Mouse (Mus musculus) kidney, adult 18-20 months (tissue): ENCODE results near the gene Cbln3.

ENCODE experiments used
- DNase-seq: peaks from one replicate; pipeline ENCODE4 v3.0.0; 2021

The Cbln3 gene

DNA sequence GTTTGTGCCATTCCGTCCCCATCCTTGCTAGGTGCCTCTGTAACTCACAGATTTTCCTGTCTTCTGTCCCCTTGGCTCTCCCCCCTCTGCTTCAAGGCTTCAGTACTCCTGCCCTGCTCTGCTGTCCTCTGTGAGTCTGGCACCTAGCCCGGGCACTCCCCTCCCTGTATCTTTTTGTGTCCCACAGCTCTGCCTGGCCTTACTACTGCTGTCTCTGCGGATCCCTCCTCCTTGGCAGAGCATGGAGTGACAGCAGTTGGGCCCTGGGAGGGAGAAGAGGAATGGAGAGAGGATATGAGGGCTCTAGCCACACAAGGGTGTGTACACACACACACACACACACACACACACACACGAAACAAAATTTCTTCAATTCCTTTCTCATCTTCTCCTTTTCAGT lies at the start of gene Cbln3:
Cbln3 (minus strand) TSS at position 227 of the 400 bp plus-strand sequence.
- DNase-seq: peak; percentile 66

DNA sequence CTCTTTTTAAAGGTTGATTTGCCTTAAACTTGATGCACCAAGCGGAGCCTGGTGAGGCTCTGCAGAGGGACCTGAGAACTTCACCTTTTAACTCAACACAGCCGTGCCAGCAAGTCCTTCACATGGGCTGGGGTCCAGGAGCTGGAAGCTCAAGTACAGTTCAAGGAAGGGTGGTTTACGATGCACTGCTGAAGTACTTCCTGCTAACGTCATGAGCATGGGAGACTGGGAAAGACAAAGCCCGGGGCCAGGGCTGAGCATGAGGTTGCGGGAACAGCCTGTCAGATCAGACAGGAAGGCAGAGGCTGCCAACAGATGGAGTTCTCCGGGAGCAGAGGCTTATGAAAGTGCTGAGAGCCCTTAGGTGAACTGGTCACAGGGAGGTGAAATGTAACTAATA lies 49.4 kb upstream of the Cbln3 start:
- DNase-seq: peak; percentile 6

DNA sequence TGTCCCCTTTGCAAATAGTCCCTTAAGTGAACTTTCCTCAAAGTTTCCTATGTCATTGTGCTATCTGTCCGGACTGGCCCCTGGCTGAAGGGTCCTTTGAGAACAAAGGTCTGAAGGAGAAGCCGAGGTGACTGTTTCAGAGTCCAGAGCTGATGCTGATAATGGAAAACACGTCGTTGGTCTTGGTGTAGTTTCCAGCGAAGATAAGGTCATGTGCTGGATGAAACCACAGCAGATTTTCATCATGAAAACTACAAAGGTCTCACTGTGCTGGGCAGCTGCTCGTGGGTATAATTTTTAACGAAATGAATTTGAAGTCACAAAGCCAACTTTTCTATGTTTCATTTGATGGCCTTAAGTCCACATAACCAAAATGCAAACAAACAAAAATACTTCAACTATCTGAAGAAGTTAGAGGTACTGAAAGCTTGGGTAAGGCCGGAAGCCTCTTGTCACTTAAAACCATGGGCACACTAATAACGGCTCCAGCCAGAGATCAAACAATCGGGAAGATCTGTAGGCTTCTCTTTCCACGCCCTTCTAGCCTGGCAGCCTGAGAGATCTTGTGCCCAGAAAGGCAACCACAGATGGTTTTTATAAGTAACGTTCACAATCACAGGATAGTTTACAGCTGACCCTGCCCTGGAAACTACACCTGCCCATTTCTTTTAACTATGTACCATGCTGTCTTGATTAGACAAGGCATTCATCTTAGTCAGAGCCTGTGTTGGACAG lies 45.2 kb upstream of the Cbln3 start:
- DNase-seq: no peak

DNA sequence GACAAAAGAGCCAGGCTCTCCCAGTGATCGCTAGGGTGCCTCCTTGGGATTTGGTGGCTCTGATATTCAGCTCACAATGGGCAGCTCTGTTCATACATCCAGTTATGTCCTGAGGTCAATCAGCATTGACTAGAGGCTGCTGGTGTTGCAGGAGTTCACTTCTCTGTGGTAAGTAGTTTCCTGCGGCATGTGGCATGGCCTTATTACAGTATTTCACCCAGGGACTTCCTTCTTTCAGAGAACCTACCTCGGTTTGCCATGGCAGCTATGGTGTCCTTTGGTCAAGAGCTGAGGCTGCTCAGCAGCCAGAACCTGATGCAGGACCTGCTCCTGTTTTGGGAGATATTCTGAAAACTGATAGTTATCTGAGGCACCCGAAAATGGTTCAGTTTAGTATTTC lies 42.7 kb upstream of the Cbln3 start:
- DNase-seq: no peak

DNA sequence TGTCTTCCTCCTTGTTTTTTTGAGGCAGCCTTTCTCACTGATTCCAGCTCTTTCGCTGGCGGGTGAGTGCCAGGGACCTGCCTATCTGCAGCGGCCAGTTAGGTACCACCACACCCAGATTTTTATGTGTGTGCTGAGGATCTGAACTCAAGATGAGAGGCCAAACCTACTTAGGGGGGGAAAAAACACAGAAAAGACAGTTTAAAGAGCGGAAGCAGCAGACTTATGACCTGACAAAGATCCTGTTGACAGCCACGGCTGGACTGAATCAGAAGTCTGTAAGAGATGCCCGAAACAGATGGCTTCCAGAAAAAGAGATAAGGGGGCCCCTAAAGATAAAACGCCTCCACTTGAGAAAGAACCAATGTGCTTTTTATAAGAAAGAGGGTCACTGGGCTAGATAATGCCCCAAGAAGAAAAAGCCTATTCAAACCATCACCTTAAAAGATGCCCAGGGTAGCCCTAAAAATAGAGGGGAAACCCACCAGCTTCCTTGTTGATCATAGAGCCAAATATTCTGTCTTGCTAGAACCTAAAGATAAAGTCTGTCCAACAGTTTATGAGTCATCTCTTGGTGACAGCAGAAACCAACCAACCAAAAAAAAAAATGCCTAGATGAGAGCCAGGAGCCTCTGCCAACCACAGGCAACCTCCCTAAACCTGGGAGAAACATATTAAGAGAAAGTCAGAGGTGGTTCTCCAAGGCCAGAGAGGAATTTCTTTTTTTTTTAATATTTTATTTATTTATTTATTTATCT lies 38.5 kb upstream of the Cbln3 start:
- no peak for DNase-seq

DNA sequence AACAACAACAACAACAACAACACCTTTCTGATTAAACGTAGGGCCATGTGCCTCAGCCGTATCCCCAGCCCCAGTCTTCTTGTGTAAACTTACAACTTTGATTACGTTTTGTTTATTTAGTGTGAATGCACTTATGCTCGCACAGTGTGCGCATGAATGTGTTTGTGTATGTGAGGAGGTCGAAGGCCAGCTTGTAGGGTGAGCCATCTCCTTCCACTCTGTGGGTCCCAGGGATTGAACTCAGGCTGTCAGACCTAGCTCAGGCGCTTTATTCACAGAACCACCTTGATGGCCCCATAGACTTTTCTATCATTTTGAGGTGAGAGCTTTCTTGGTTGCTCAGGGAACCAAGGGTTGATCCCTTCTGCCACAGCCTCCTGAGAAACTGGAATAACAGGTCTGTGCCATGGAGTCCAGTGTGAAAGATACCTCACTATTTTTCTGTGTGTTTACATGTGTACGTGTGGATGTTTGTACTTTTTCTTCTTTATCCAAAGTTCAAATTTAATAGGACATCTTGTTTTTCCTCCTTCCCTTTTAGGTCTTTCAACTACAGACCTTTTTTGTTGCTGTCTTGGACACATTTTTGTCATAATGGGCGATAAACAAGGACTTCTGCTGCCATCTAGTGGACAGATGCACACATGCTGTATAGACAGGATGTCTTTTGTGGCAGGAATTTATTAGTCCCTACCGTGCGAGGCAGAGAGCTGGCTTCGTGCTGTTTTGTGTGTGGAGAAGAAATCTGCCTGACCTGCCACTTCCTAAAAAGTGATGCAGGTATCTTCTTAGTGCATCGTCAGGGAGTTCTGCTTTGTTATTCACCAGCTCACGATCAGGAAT lies 34.3 kb upstream of the Cbln3 start:
- peak; percentile 66 for DNase-seq

DNA sequence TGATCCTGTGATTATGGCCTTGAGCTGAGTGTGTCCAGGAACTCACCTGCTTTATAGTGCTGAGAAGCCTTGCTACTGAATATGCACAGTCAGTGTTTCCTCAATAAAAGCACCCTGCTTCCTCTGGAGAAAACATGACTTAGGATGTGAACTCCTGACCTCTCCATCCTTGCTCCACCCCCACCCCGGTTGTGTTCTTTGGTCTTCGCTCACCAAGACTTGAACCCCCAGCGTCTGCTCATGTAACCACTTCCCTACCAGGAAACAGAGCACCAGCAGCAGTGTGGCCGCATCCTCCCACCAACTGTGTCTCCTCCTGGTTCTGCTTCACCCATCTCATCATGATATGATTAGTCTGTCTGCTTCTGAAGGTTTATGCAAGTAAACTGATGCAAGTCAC lies 29.2 kb upstream of the Cbln3 start:
- DNase-seq: no peak

DNA sequence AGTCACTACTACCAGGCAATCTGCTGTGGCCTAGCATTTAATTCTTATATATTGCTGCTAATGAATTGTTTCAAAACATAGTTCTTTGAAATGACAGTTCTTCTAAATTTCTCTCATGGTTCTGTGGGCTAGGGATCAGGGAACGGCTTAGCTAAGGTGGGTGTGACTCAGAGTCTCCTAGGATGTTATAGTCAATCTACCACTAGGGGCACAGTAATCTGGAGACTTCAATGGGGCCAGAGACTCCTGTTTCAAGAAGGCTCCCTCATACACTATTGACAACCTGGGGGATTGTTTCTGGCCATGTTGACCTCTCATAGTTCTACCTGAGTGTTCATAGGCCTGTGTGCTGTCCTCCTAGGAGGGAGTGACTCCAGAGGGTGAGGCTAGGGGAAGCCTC lies 21.3 kb upstream of the Cbln3 start:
- no peak for DNase-seq

DNA sequence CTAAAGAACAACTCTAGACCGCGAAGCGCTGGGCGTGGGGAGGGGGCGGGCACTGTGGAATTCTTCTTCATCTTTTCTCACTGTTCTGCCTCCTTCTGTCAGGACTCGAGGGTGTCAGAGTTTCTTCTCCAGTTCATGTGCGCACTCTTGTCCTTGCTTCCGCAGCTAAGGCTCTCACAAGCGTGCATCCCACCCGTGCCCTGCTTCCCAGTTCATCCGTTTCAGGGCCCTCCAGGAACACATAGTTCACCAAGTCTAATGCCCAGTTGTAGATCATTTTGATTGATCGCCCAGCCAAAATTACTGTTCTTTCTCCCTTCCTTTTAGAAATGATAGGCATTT lies 16.2 kb upstream of the Cbln3 start:
- no peak for DNase-seq

DNA sequence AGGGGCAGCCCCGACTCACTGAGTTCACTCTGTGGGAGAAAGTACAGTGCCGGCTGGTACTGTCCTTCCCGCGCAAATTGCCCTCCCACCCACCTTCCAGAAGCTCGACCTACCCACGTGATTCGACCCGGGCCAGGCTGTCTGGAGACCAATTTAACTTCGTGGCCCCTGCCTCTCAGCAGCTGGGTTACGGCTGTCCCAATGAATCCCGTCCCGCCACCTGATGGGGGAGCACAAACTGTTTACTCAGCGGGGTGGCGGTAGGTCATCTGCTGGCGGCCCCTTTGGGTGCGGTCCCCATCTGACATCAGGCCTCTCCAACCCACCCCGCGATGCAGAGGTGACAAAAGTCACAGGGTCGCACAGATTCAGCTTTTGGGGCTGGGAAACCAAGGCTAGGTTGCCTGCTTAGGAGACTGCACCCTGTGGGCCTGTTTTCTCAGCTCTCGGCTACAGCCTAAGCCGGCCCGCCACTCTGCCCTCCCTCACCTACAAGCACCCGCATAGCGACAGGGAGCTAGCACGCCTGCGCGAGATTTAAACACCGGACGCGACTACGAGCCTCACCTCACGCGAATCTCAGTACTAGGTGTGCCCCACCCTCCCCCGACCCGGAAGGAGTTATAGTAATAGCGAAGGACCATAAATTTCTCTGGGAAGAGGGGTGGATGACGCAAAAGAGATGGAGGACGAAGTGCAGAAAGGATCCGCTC lies 15.7 kb upstream of the Cbln3 start, which contains the start of gene Sdr39u1:
Sdr39u1 (minus strand) TSS at position 593 of the 713 bp plus-strand sequence.
- peak; percentile 83 for DNase-seq

DNA sequence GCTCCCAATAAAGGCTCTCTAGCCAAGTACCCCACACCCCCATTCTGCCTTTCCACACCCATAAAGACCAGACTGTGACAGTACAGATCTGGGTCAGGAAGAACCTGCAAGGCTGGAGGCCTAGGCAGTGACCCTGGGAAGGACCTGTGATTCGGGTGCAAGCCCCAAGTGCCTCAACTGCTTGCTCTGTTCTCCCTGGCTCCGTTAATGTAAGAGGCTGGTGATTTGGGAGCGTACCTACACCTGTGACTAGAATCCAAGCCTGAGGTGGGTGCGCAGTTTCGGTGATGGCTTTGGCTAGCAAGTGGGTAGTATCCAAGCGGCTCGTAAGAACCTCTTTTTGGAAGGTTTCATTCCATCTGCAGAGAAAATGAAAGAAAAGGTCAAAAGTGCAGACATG lies 14.8 kb upstream of the Cbln3 start:
- DNase-seq: no peak

DNA sequence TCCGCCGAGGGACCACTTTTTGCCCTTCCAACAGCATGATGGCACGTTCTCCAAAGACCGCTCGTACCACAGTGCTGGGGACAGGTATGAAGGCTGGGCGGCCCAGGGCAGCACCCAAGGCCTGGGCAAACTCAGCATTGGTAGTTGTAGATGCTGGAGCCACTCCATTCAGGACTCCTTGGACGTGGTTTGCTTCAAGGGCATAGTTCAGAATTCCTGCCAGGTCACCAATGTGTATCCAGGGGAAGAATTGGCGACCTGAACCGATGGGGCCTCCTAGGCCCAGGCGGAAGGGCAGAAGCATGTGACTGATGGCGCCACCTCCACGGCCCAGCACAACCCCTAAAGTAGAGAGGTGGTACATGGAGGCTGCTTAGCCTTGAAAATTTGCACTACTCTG lies 13.5 kb upstream of the Cbln3 start:
- peak; percentile 31 for DNase-seq

DNA sequence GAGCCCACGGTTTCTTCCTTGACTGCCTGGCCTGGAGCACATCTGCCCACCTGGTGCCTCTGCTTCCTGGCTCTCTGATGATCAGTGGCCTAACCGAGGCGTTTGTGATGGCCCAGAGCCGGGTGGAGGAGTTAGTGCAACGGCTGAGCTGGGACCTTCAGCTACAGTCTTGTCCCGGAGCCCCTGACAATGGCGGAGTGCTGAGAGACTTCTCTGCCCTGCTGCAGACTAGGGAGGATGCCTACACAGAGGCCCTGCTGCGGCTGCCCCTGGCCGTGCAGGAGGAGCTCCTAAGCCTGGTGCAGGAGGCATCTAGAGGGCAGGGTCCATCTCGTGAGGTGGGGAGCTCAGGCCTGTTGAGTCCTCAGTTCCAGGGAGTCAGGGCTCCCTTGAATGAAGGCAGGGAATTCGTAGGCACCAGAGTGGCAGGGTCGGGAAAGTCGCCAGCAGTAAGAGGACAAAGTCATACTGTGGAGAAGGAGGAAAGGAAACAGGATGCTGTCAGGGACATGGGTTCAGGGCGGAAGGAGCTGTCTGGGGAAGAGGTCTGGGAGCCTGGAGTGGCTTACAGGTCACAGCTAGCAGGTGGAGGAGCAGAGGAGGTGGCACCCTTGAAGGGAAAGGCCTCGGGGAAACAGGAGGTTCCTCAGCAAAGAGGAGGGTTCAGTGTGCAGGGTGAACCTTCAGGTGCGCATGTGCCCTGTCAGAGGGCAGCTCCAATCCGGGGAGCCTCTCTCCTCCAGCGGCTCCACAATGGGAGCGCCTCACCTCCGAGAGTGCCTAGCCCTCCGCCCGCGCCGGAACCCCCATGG lies 2.6 kb upstream of the Cbln3 start:
- DNase-seq: no peak

DNA sequence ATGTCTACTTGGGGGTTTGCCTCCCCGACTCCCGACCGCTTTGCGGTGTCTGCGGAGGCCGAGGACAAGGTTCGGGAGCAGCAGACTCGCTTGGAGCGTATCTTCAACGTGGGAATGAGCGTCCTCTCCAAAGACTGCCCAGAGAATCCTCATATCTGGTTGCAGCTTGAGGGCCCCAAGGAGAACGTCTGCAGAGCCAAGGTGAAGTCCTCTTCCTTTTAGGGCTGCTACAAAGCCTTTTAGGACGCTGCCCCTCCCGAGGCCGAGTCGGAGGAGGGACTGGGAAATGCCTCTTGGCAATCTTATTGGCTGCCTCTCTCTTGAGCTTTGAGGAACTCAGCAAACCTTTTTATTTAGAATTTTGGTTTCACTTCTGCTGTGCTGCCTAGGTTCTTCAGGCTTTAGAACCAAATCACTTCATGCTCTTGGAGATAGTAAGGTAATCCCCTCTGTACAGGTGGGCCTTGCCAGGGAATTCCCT lies 1.6 kb upstream of the Cbln3 start:
- DNase-seq: no peak

DNA sequence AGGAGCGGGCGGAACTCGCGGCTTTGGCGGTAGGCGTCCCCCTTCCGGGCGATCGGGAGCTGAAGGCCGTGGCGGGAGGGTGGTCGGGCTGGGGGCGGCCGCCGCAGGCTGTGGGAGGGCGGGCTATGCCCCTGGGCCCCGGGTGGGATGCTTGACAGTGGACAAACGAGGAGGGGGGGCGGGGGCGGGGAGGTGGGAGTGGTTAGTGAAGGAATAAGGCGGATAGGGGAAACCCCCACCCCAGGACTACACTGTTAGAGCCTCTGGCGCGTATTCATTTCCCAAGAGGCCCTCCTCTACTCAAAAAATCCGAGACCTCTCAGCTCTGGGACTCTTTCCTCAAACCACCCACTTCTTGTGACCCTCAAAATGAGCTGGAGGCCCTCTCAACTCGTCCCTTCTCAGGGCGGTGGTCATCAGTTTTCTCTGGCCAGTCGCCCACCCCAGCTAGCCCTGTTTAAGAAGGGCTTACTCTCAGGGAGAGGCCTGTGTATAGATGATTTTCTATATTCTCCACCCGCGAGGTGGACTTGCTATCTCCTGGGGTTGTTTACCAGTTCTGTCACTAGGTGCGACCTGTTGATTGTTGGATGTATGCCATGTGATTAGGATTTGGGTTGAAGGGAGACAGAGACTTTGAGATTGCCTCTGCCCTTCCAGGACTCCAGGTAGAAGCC lies 1.1 kb upstream of the Cbln3 start:
- peak; percentile 56 for DNase-seq

DNA sequence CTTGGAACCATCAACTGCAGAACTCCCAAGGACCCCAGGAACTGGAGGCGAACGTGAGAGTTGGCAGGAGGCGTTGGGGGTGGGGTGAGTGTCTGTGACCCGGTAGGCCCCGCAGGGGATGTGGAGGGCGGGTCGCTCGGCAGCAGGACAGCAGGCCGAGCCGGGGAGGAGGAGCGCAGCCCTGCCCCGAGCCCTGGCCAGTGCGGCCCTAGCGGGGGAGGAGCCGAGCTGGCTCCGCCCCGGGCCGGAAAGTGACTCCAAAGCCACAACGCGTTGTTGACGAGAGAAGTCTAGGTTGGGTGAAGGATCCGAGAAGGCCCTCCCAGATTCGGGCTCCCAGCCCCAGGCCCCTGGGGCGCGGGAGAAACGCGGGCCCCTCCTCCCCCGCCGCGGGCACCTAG lies 521 bp upstream of the Cbln3 start, which contains the start of gene Khnyn:
Khnyn (plus strand) TSS at position 235 of the 401 bp plus-strand sequence.
- DNase-seq: peak; percentile 93

DNA sequence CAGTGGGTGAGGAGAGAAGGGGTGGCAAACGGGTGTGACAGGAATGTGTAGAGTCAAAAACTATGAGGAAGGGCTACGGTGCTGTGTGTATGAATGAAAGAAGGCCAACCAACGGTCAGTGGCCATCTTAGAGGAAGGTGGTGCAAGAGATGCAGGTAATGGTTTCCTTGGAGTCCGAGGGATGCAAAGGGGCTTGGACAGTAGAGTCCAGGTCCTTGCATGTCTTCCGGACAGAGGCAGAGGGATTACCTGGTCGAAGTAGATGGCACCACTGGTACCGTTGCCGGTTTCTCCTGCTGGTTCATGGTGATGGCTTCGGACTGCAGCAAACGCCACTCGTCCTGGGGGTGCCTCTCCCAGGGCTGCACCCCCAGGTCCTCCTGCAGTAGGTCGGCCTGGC lies 529 bp downstream of the Cbln3 start:
- DNase-seq: no peak

DNA sequence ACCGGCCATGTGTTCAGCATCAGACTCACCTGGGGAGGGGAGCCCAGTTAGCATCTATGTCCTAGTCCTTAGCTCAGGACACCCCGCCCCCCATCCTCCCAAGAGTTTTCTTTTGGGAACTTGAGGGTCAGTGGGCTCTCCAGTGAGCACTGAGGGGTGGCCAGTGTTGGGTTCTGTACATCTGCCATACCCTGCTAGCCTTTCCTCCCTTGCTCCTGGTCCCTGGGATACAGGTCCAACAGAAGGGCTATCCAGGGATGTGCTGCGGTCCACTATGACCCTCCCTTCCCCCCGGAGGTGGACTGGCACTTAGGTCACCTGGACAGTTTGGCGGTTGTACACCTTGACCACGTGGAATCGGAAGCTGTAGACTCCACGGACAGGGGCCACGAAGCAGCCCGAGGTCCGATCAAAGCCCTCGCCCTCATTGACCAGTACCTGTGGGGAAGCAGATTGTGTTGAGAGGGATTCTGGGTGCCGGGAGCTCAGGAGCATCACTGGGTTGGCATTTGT lies 987 bp downstream of the Cbln3 start:
- no peak for DNase-seq

DNA sequence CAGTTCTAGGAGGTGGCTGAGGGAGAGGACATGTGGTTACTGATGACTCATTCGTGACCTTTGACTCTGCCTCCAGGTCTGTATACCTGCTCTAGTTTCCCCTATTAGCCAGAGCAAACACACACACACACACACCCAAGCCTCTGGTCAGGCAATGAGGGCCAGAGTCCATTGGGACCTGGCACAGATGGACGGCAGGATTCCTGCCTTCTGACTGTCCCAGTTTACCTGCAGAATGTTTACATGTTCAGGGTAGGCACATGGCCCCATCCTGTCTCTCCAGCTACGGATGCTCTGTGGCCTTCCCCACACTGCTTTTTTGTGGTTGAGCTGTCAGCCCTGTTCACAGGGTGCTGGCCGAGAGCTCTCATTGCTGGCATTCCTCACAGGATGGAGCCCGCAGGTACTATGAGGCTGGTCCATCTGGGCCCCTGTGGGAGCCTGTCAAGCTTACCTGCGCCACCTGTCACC lies 2.0 kb downstream of the Cbln3 start:
- DNase-seq: peak; percentile 53

DNA sequence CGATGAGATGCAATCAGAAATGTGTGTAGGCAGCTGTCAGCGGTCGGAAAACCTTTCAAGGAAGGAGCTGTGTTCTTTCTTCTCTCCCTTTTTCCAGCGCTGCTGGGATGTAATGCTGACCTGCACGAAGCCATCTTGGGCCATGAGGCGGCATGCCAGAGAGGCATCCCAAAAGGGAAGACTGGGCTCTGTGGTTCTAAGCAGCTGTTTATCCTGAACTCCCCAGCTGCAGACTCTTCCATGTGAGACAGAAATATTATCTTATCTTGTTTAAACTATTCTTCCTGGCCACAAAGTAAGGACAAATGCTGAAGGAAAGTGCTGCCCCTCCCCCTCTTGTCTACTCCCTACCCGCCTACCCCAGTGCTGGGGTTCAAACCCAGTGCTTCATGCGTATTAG lies 3.2 kb downstream of the Cbln3 start:
- no peak for DNase-seq

DNA sequence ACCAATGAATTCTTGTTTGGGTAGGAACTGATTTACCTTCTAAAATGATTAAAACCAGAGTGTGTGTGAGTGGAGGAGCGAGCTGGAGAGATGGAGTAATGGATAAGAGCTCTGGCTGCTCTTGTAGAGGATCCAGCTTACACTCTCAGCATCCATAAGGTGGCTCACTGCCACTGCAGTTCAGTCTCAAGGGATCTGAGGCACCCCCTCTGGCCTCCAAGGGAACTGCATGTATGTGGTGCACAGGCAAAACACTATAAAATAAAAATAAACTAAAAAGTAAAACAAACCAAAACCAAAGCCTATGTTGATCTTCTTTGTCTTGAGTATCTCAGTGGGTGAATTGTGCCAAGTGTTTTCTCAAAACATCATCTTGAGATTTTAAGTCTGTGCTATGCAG lies 4.6 kb downstream of the Cbln3 start:
- DNase-seq: peak; percentile 82
